Mouse (Mus musculus): ENCODE data around the gene Tradd.

The Tradd gene

GRCm38 (mm10) chr8:105264024-105264982 lies at the start of gene Tradd, which contains the start of gene Fbxl8:
TSS of gene Tradd (minus strand) at chr8:105264609.
TSS of gene Fbxl8 (plus strand) at chr8:105264648.
- in situ Hi-C loops (cut with MseI, MboI) = no loop called here

DNA sequence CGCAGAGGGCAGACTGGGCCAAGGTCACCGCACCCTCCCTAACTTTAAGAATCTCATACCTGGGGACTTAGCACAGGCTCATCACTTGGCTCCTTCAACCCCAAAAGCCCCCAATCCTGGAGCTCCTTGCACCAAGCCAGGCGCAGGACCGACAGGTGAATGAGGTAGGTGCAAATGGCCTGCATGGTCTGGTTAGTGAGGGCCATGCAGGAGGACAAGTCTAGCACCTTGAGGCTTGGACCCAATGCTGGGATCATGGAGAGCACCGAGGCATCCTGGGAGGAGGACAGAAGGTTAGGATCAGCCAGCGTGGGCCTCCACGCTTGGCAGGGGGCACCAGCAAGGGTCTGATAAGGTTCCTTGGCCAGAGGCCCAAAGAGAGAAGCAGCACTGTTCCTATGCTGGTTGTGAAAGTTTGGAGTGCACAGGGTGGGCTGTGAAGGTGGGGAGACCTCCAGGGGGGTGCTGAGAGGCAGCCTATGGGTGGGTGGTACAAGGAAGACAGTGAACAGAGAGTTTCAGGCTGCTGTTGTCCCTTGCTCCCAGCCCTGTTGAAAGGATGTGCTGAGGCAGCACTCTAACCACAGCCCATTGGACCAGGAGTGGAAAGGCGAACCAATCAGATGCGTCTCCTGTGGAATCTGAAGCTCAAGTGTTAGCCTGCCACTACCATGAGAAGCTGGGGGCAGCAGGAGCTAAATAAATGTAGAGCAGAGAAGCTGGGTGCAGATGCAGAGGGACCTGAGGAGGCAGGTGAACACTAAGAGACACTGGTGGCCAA lies 49.4 kb upstream of the Tradd start:
- in situ Hi-C loops (cut with MseI, MboI) = no loop called here

DNA sequence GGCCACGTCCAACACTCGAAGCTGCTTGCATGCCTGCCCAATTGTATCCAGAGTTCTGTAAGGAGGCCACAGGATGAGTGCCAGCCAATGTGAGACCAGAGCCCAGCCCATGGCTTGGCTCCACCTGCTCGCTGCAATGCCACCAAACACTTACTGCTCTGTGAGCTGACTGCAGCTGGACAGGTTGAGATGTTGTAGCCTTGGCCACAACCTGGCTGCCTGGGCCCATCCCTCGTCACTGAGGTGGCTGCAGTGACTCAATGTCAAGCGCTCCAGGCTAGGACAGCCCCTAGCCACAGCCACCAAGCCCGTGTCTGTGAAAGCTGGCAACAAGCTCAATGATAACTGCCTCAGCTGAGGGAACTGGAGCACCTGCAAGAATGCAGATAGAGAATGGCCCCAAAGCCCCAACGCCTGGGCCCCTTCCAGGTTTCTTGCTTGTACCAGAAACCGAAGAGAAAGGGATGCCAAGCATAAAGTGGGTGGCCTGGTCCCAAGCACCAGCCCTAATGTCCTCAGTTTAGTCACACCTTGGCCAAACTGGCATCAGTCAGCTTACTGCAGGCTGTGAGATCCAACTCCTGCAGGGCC lies 48.6 kb upstream of the Tradd start:
- in situ Hi-C loops (cut with MseI, MboI) = no loop called here

DNA sequence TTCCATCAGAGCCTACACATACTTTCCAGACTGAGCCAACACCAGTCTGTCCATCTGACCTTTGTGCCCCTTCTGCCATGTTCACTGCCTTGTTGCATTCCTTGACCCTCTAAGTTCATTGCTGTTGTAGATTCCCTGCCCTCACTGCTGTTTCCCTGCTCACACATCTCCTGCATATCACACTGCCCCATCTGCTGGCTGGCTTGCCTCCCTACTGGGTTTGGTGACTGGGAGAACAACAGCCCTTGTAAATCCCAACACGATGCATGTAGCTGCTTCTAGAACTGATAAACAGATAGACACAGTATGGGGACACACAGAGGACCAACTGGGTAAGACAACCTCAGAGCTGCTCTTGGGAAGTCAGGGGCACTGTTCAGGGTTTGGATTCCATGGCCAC lies 47.3 kb upstream of the Tradd start:
- in situ Hi-C loops (cut with MseI, MboI) = no loop called here

DNA sequence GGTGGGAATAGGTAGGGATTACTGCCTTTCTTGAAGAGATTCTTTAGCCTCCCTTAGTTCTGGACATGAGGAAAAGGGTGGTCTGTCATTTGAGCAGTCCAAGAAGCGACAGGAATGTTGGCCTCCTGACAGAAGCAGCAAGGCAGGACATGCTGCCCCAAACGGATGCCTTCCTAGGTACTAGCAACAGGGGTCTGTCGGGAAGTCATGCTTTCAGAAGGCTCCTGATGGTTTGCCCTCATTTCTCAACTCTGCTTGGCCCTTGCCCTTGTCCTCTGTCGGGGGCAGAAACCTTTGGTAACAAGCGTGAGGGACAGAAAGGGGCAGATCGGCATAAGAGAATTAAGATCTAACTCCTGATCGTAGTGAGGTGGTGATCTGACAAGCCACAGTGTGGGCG lies 45.7 kb upstream of the Tradd start:
- in situ Hi-C loops (cut with MseI, MboI) = no loop called here

GRCm38 (mm10) chr8:105309142-105309847 lies 44.9 kb upstream of the Tradd start:
- in situ Hi-C loops (cut with MseI, MboI) = no loop called here

DNA sequence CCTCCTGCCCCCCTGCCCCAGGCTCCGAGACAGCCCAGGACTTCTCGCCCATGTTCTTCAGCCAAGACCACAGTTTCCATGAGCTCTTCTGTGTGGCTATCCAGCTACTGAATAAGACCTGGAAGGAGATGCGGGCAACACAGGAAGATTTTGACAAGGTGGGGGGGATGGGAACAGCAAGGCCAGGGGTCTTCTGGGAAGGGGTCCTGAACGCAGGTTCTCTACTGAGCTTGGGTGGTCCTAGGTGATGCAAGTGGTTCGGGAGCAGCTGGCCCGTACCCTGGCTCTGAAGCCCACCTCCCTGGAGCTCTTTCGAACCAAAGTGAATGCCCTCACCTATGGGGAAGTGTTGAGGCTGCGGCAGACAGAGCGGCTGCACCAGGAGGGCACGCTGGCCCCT lies 44.0 kb upstream of the Tradd start:
- in situ Hi-C loops (cut with MseI, MboI) = no loop called here

DNA sequence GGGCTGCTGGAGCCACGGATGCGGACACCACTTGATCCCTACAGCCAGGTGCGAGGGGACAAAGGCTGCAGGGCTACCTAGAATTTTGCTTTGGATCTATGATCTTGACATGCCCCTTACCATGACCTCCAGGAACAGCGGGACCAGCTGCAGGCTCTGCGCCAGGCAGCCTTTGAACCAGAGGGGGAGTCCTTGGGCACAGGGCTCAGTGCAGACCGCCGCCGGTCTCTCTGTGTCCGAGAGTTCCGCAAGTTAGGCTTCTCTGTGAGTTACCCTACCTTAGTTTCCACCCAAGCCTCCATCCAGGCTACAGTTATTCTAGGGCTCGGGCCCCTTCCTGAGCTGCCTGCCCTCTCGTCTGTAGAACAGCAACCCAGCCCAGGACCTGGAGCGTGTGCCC lies 43.3 kb upstream of the Tradd start:
- in situ Hi-C loops (cut with MseI, MboI) = no loop called here

GRCm38 (mm10) chr8:105306146-105306691 lies 41.8 kb upstream of the Tradd start:
- in situ Hi-C loops (cut with MseI, MboI) = no loop called here

GRCm38 (mm10) chr8:105305211-105306145 lies 41.1 kb upstream of the Tradd start, which contains the start of gene Elmo3:
TSS of gene Elmo3 (plus strand) at chr8:105305601.
- in situ Hi-C loops (cut with MseI, MboI) = no loop called here

- in situ Hi-C loops (cut with MseI, MboI) = no loop called here
Observed at GRCm38 (mm10) chr8:105304325-105305210, 40.2 kb upstream of the Tradd start.

- in situ Hi-C loops (cut with MseI, MboI) = no loop called here
Observed at GRCm38 (mm10) chr8:105303874-105304273, 39.5 kb upstream of the Tradd start.

GRCm38 (mm10) chr8:105303396-105303795 lies 39.0 kb upstream of the Tradd start:
- in situ Hi-C loops (cut with MseI, MboI) = no loop called here

DNA sequence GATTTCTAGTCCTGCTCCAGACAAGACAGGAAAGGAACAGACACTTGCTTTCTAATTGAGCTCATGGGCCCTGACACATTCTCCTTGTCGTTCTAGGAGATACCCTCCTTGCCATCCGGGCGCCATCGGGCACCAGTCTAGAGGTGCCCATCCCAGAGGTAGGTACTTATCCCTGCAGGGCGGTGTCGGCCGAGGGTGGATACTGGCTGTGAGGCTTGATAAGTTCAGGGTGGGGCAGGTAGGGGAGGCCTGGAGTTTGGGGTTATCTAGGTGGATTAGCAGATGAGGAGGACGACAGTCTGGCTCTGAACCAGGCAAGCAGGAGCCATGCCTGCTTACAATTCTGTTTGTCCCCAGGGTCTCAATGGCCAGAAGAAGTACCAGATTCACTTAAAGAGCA lies 35.6 kb upstream of the Tradd start:
- in situ Hi-C loops (cut with MseI, MboI) = no loop called here

- in situ Hi-C loops (cut with MseI, MboI) = no loop called here
Observed at GRCm38 (mm10) chr8:105298351-105299252, 34.2 kb upstream of the Tradd start.

- in situ Hi-C loops (cut with MseI, MboI) = no loop called here
Observed at GRCm38 (mm10) chr8:105297511-105298192, 33.2 kb upstream of the Tradd start, which contains the start of gene E2f4. TSS of gene E2f4 (plus strand) at chr8:105297663.

- in situ Hi-C loops (cut with MseI, MboI) = no loop called here
Observed at GRCm38 (mm10) chr8:105295895-105296573, 31.6 kb upstream of the Tradd start, which contains the start of gene Exoc3l. TSS of gene Exoc3l (minus strand) at chr8:105296101.

Measured in mouse trophoblast stem cell (cell line).